Mouse (Mus musculus) ES-Bruce4 (cell line): ENCODE measurements around the gene Ly86.

ENCODE experiments used
- CTCF ChIP-seq: IDR thresholded peaks from one replicate; pipeline ENCODE4 v1.8.1; 2011; ENCODE audit warnings: low read depth, low read length
- EP300 ChIP-seq: IDR thresholded peaks from 2 replicates; pipeline ENCODE4 v1.6.1; 2011; ENCODE audit warnings: low read depth, low read length; ENCODE audit not compliant: insufficient read depth
- POLR2A ChIP-seq: IDR thresholded peaks from one replicate; pipeline ENCODE4 v1.8.1; 2011; ENCODE audit warnings: low read length; ENCODE audit not compliant: insufficient read depth

DNA sequence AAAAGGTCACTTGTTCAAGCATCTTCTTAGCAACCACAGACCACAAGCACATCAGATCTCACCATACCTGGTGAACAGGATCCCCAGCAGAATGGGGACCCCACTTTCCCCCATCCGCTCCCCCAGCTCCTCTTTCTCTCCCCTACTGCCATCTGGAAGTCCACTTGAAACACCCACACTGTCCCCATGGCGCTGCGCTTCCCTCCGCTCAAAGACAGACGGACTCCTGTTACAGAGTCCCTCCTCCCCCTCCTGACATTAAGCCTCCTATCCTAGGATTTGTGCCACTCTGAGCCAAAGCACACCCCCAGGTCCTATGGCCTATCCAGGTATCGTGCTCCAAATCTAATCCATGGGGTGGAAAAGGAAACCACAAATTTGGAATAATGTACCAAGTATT is 79.9 kb downstream of the Ly86 start:
- TF ChIP-seq EP300 (no peak), CTCF (no peak), POLR2A (no peak)
